Mouse (Mus musculus): Measurements from ENCODE around the gene D10Wsu102e.

GRCm38 (mm10) chr10:83533258-83533909 is 173.4 kb downstream of the D10Wsu102e start:
- no peak for TF ChIP-seq EP300 (optimal IDR thresholded peaks at IDR 0.05)
- no peak for TF ChIP-seq CTCF (IDR thresholded peaks at IDR 0.05; ENCODE audit: low read depth)
